Mouse (Mus musculus): ENCODE data around the gene Uevld. TPM values are rescaled to one million over a fixed set of nuclear protein-coding genes. Genes with fewer than 3 reads are reported as not detected.
"Not testable (repeated sequence)": the region's sequence is repeated elsewhere in the genome, so short reads cannot be mapped to it uniquely, and the experiment has no call there.

Uevld gene
- total RNA-seq, 2 experiments from 2014 or later, result 14.5 to 15.7 TPM

DNA sequence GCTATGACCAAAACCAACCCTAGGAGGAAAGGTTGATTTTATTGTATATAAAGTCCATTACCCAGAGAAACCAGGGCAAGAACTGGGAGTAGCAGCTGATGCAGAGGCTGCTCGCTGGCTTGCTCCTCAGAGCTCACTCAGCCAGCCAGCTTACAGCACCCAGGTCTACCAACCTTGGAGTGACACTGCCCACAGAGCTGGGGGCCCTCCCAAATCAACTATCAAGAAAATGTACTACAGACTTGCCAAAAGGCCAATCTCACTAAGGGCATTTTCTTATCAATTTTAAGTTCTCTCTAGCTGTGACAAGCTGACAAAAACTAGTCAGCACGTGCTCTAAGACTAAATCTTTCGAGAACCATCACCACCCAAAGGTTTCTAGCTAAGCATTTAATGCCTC is 37.2 kb upstream of the Uevld start:
- DNase-seq (ENCODE audit: low spot score in 2 of 2), result no peak
- no peak for TF ChIP-seq CTCF (conservative IDR thresholded peaks at IDR 0.05)

DNA sequence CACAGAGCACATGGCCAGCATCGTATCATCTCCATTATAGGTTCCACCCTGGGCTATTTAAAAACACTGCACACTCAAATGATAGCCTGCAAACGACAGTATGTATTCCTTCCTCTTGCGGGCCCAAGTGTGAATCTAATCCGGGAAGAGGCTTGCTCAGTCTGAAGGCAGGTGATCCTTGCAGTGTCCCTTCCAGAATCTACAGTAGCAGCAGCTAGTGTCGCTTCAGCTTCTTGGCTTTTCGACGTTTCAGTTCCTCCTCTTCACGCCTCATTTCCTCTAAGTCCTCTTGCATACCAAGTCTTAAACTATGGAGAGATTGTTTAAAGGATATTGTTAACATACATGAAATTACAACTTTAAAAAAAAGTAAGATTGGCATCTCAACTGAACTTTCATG is 34.8 kb upstream of the Uevld start:
- Histone ChIP-seq H3K27ac (no peak overlapping the region), H3K4me3 (no peak overlapping the region)
- DNase-seq (ENCODE audit: low spot score in 2 of 2), result no peak
- no peak for TF ChIP-seq CTCF (conservative IDR thresholded peaks at IDR 0.05)

More for the DNA sequence above, 37.2 kb upstream of the Uevld start:
- no peak overlapping the region for H3K4me3 ChIP-seq
- H3K27ac ChIP-seq, result no peak overlapping the region

DNA sequence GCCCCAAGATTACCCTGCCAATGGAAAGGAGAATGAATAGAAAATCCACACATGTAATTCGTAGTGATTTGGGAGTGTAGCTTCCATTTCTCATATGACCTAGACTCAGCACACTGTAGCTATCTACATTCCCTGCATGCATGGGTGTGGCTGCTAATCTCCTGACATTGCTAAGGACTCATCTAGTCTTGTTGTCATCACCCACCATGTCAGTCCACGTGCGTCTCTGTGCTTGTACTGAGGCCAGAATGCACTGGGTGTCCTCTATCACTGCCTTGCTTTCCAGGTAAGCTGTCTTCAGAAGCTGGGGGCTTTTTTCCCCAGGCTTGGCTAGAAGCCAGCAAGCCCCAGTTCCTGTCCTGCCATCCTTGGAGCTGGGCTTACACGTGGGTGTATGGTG is 31.1 kb upstream of the Uevld start:
- H3K27ac ChIP-seq; H3K4me3 ChIP-seq; DNase-seq (ENCODE audit: low spot score in 2 of 2): not testable (repeated sequence)

DNA sequence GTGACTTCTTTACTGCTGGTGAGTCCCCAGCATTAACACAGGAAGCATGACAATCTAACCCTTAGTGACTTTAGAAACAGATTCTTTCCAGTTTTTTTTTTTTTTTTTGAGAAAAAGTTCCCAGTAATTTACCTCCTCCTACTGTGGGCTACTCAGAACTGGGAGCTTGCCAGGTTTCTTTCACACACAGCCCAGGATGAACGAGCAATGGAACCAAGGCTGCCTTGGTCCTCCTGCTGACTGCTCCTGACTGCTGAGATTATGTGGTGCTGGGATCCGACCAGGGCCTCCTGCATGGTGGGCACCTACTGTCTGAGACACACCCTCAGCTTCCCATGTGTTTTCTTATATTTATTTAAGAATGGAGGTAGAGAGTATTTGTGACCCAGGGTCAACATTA is 28.7 kb upstream of the Uevld start:
- Histone ChIP-seq H3K4me3 (no peak overlapping the region), H3K27ac (no peak overlapping the region)
- DNase-seq (ENCODE audit: low spot score in 2 of 2), result no peak
- TF ChIP-seq CTCF (conservative IDR thresholded peaks at IDR 0.05), result no peak

DNA sequence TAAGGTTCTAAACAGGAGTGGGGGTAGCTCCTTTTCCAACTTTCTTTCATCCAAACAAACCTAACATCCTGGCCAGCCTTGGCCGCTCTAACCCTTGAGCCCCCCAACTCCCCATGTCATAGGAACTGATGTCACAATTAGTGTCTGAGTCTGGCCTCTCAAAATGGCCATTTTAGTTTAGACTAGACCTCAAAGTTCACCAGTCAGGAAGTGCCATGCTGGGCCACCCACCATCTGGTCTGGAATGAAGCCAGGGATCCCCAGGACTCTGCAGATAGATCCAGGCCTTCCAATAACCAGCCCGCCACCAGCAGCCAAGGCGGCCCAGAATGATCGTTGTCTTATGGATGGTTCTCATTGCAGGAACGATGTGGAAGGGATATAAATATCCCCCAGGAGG is 28.3 kb upstream of the Uevld start:
- Histone ChIP-seq H3K27ac (no peak overlapping the region), H3K4me3 (no peak overlapping the region)
- DNase-seq (ENCODE audit: low spot score in 2 of 2), result peak in 1 of 2 experiments; percentile 10
- TF ChIP-seq CTCF (conservative IDR thresholded peaks at IDR 0.05), result no peak

DNA sequence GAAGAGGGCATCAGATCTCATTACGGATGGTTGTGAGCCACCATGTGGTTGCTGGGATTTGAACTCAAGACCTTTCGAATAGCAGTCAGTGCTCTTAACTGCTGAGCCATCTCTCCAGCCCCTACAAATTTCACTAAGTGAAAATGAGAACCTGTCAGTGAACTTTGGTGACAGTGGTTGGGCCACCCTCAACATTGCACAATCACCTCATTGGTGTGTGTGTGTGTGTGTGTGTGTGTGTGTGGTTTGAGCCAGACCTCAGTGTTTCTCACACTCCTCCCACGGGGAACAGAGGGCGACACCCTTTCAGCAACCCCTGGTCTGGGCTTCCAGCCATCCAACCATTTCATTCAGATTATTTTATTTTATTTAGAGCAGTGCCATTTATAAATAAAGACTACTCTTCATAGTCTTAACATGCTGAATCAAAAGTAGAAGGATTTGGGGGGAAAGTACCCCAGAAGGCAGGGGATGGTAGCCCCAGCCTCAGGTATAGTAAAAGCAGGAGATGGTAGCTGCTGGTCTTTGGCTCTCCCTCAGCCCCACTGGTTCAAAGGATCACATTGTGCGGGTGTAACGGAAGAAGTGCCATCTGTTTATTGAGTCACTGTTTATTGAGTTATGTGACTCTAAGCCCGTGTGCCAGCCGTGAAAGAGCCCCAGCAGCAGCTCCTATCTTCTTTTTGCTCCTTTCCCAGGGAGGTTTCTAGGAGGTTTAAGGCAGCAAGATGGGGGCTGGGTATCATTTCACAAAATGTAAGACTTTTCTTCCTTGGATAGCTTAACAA is 27.6 kb upstream of the Uevld start:
- Histone ChIP-seq H3K4me3 (no peak overlapping the region), H3K27ac (no peak overlapping the region)
- no peak for DNase-seq (ENCODE audit: low spot score in 2 of 2)
- no peak for TF ChIP-seq CTCF (conservative IDR thresholded peaks at IDR 0.05)

DNA sequence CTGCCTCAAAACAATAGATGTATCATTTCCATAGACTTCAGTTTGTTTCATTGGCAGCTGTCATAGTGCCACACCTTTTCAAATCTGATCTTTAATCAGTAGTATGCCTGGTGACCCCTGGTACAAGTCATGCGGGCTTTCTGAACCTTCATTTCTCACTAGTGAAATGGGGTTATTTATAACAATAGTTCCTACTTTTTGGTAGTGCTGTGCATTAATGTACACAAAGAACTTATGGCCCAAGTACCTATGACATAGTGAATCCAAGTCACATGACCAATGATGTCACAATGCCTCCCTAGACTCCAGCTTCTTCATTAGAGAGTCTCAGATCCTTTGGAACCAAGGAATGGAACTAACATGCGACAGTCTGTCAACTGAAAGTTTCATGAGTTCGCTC is 25.0 kb upstream of the Uevld start, which contains the start of gene Gm9999:
Gene Gm9999, plus strand, starts transcription at position 301 of the 400 bp plus-strand sequence.
- H3K27ac ChIP-seq, result no peak within 1 kb of the TSS
- no peak for DNase-seq (ENCODE audit: low spot score in 2 of 2)
- no peak within 1 kb of the TSS for H3K4me3 ChIP-seq
- no peak for TF ChIP-seq CTCF (conservative IDR thresholded peaks at IDR 0.05)

DNA sequence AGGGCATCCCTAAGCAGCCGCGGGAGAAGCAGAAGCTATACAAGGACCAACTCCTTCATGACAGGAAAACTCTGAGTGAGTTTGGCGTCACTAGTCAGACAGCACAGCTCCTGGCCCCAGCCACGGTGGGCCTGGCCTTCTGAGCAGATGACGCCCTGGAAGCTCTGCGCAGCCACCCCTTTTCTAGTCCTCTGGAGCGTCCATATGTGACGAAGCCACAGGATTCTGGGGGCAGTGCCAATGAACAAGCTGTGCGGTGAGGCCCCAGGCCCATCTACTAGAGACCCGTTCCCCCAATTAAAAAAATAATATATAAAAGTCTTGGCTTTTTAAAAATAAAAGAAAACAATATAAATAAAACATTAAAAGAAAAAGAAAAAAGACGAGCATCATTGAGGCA is 17.1 kb upstream of the Uevld start:
- TF ChIP-seq CTCF (conservative IDR thresholded peaks at IDR 0.05), result no peak

DNA sequence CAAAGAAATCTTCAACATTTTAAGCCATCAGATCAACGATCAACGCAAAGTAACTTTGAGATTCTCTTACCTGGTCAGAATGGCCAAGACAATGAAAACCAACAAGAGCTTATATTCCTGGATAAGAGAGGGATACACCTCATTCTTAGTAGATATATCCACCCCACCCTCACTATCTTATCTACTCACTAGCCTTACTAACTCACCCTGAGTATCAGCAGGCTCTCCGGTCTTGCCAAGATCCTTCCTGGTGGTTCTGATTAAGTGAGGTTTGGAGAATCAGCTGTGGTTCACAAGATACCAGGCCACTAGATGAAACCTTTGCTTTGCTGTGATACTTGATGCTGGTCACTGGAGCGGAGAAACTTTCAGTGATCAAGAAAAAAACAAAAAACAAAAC is 16.3 kb upstream of the Uevld start:
- H3K4me3 ChIP-seq, result no peak overlapping the region
- TF ChIP-seq CTCF (conservative IDR thresholded peaks at IDR 0.05), result no peak

More for the DNA sequence above, 17.1 kb upstream of the Uevld start:
- DNase-seq (ENCODE audit: low spot score in 2 of 2), result no peak
- Histone ChIP-seq H3K4me3 (no peak overlapping the region), H3K27ac (no peak overlapping the region)

DNA sequence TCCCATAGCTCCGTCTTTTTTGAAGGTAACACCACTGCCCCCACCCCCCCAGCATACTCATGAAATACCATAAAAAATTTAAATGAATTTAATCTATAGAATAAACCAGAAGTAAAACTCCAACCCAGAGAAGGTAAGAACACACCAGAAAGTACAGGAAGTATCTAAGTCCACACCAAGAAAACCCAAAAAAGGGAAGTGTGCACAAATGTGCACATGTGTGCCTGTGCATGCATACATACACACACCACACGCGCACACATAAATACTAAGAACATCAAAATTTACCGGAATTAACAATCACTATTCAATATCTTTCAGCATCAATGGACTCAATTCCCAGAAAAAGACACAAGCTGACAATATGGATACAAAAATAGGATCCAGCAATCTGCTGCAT is 11.6 kb upstream of the Uevld start:
- Histone ChIP-seq H3K27ac (no peak overlapping the region), H3K4me3 (no peak overlapping the region)
- no peak for TF ChIP-seq CTCF (conservative IDR thresholded peaks at IDR 0.05)
- no peak for DNase-seq (ENCODE audit: low spot score in 2 of 2)

More for the DNA sequence above, 16.3 kb upstream of the Uevld start:
- no peak for DNase-seq (ENCODE audit: low spot score in 2 of 2)
- H3K27ac ChIP-seq, result no peak overlapping the region

DNA sequence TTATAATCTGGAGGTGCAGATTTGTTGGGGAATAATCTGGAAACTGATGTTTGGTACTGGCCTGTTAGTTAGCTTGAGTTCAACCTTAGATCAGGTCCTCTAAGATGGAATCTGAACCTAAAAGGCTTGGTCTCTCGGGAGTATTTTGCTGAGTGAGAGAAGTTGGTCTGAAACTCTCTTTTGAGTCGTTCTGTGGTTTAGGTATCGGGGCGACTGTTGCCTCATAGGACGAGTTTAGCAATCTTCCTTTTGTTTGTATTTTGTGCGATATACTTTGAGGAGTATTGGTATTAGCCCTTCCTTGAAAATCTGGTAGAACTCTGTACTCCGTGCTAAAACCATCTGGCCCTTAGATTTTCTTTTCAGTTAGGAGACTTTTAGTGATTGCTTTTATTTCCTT is 5.7 kb upstream of the Uevld start:
- TF ChIP-seq CTCF (conservative IDR thresholded peaks at IDR 0.05), result no peak
- Histone ChIP-seq H3K27ac (no peak overlapping the region), H3K4me3 (no peak overlapping the region)
- no peak for DNase-seq (ENCODE audit: low spot score in 2 of 2)

DNA sequence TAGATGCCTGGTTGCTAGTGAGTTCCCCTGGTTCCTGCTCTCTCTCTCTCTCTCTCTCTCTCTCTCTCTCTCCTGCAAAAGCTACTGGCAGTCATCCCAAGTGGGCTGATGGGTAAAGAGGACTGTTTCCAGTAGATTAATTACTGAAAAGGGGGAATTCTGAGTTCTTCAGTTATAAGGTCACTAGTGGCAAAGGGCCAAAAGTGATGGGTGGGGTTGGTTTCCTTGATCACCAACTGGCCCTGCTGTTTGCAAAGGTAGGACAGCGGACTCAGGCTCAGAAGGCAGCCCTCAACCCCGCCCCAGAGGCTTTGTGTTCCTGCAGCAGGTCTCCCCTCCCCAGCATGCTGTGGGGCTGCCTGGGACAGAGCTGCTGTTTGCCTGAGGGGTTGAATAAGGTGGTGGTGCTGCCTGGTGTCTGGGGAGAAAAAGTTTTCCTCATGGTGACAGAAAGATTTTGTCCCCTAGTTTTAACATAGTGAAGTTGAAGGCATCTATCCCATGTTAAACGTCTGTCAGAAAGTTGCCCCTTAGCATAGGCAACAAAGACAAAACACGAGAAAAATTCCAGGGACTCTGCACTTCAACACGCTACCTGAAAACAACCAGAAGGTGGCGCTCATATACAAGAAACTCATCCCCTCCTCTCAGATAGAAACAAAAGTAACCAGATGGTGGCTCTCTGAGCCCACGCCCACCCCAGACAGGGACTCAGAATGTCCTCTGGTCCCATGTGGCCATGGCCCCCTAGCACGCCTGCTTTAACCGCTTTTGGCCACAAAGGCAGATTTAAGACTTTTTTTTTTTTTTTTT is 4.7 kb upstream of the Uevld start:
- Histone ChIP-seq H3K27ac (no peak overlapping the region), H3K4me3 (no peak overlapping the region)
- peak; percentile 73 to 80 for DNase-seq (ENCODE audit: low spot score in 2 of 2)
- peak; percentile 87 for TF ChIP-seq CTCF (conservative IDR thresholded peaks at IDR 0.05)

DNA sequence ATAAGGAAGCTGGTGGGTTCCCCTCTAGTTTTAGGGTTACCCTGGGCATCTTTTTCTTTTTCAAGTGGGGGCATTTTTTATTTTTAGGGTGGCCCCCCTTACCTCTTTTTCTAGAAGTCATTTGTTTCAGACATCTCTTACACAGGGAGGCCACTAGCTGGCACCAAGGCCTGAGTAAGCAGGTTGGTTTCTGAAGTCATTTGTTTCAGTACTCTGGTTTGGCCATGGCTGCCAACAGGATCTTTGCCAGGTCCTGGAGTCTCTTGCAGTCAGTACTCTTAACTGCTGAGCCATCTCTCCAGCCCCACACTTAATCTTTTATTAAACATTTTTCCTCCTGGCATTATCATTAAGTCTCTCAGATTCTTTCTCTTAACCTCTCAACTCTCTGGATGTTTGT is 3.8 kb upstream of the Uevld start:
- no peak overlapping the region for H3K27ac ChIP-seq
- TF ChIP-seq CTCF (conservative IDR thresholded peaks at IDR 0.05), result no peak
- no peak for DNase-seq (ENCODE audit: low spot score in 2 of 2)

More for the DNA sequence above, 3.8 kb upstream of the Uevld start:
- H3K4me3 ChIP-seq, result no peak overlapping the region

Measured in layer of hippocampus, adult 2 months (tissue).